Mouse (Mus musculus): ENCODE measurements around the gene Mrc2. TPM values are rescaled to one million over a fixed set of nuclear protein-coding genes. Genes with fewer than 3 reads are reported as not detected.

The Mrc2 gene
- total RNA-seq, 2 experiments from 2014 or later: 4.1 to 5.7 TPM

DNA sequence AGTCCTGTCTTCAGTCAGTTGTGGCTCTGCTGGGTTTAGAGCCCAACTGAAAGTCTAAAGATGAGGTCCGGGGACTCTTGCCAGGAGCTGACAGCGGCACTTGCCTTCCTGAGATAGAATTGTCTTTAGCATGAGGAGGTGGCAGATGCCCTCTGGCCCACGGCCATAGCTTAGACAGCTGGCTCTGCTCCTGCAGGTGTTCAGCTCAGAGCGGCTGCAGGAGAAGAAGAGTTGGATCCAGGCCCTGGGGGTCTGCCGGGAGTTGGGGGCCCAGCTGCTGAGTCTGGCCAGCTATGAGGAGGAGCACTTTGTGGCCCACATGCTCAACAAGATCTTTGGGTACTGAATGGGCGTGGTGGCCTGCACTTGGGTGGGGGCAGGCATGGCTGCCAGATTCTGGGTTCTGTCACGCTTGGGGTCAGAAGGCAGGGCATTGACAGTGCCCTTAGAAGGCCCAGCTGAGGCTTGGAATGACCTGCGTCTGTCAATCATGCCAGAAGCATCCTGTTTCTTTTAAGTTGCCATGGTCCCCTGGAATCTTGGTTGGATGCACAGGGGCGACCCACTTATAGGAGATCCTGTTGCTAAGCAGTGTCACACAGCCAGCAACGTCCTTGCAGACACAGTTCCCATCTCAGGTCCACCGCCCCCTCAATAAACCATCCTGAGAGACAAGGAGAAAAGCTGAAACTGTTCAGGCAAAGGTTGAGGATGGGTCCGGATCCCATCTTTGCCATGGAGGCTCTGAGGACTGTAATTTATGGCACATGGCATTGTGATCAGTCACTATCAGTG, 46.4 kb downstream of the Mrc2 start:
- no peak for DNase-seq (ENCODE audit: low spot score in 2 of 2)
- TF ChIP-seq CTCF (conservative IDR thresholded peaks at IDR 0.05): no peak
- Histone ChIP-seq H3K27ac (no peak overlapping the region), H3K4me3 (no peak overlapping the region)

DNA sequence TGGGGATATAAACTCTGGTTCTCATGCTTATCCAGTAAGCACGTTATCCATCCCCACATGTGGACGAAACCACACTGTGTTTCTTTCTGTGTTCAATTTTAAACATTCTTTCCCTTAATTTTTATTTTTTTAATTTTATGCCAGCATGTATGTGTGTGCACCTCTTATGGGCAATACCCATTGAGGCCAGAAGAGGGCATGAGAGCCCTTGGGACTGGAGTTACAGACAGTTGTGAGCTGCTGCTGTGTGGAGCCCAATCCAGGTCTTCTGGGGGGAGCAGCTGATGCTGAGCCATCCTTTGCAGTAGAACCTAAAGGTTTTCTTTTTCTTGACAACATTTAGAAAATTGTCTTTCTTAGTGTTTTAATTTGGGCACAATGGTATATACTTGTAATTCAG, 52.8 kb downstream of the Mrc2 start:
- no peak for DNase-seq (ENCODE audit: low spot score in 2 of 2)
- TF ChIP-seq CTCF (conservative IDR thresholded peaks at IDR 0.05): peak; percentile 78
- no peak overlapping the region for H3K4me3 ChIP-seq

DNA sequence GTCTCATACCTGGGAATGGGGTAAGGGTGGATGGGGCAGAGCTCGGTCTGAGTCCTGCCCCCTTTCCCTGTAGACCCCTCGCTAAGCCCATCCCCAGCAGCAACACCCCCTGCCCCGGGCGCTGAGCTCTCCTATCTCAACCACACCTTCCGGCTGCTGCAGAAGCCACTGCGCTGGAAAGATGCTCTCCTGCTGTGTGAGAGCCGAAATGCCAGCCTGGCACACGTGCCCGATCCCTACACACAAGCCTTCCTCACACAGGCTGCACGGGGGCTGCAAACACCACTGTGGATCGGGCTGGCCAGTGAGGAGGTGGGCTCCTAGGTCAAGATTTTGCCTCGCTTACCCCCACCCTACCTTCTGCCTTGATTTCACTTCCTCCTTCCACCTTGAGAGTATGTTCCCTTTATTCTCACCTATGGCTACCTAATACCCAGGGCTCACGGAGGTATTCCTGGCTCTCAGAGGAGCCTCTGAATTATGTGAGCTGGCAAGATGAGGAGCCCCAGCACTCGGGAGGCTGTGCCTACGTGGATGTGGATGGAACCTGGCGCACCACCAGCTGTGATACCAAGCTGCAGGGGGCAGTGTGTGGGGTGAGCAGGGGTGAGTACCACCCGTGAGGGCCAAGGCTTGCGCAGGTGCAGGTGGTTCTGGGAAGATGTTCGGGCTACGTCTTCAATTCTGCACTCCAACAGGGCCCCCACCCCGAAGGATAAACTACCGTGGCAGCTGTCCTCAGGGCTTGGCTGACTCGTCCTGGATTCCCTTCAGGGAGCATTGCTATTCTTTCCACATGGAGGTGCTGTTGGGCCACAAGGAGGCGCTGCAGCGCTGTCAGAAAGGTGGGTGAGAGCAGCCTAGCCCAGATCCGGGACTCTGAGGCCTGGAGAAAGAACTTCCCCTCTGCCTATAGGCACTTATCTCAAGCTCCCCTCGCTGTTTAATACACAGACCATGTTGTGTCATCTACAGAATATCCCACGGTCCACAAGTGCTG, 55.0 kb downstream of the Mrc2 start:
- peak; percentile 85 to 92 for DNase-seq (ENCODE audit: low spot score in 2 of 2)
- Histone ChIP-seq H3K27ac (no peak overlapping the region), H3K4me3 (peak overlapping the region; percentile 23; the same call in 1 of the 2 replicates)
- TF ChIP-seq CTCF (conservative IDR thresholded peaks at IDR 0.05): peak; percentile 95

More for the DNA sequence above, 52.8 kb downstream of the Mrc2 start:
- no peak overlapping the region for H3K27ac ChIP-seq

DNA sequence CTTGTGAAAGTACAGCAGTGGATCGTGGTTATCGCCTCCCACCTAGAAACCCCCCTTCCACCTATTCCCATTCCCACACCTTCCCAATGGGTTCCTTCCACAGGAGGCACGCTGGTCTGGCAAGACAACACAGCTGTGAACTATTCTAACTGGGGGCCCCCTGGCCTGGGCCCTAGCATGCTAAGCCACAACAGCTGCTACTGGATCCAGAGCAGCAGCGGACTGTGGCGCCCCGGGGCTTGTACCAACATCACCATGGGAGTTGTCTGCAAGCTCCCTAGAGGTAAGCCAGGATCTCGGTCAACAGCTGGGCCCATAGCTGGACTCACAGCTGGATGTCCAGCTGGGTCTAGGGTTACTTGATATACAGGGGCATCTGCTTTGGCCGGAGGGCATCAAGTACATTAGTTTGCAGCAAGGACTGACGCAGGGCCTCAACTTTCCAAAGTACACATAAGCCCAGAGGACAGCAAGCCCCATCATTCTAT, 56.1 kb downstream of the Mrc2 start:
- H3K27ac ChIP-seq: no peak overlapping the region
- DNase-seq (ENCODE audit: low spot score in 2 of 2): no peak
- no peak overlapping the region for H3K4me3 ChIP-seq
- TF ChIP-seq CTCF (conservative IDR thresholded peaks at IDR 0.05): no peak

DNA sequence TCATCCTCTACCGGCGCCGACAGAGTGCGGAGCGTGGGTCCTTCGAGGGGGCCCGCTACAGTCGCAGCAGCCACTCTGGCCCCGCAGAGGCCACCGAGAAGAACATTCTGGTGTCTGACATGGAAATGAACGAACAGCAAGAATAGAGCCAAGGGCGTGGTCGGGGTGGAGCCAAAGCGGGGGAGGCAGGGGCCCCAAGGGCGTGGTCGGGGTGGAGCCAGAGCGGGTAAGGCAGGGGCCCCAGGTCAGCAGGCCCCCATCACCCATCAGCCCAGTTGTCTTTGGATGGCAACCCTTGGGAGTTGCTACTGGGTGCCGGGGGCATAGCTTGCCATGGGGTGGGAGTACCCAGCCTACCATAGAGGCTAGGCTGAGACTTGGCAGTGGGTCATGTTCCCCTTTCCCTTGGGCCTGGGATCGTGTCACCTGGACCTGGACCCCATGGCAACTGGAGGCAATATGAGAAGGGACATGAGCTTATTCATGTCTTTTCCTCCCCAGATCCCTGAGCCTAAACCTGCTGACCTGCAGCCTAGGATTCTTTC, 57.4 kb downstream of the Mrc2 start:
- no peak for TF ChIP-seq CTCF (conservative IDR thresholded peaks at IDR 0.05)
- DNase-seq (ENCODE audit: low spot score in 2 of 2): no peak
- H3K4me3 ChIP-seq: no peak overlapping the region
- H3K27ac ChIP-seq: no peak overlapping the region

DNA sequence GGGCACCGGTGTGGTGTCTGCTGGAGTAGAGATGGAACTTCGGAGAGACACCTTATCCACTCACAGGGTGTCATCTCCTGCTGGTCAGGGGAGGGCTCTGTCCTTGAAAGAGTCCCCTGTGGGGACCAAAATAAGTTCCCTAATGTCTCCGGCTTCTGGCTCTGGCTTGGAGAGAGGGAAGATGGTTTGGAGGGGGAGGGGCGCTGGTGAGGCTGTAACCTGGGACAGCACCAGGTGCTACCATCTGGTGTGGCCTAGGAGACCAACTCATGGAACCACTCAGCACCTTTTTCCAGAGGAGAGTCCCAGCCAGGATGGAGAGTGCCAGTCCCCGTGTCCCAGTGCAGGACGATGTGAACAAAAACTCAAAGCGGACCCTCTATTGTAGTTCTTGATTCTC, 58.2 kb downstream of the Mrc2 start:
- DNase-seq (ENCODE audit: low spot score in 2 of 2): no peak
- no peak overlapping the region for H3K27ac ChIP-seq
- no peak for TF ChIP-seq CTCF (conservative IDR thresholded peaks at IDR 0.05)
- no peak overlapping the region for H3K4me3 ChIP-seq

DNA sequence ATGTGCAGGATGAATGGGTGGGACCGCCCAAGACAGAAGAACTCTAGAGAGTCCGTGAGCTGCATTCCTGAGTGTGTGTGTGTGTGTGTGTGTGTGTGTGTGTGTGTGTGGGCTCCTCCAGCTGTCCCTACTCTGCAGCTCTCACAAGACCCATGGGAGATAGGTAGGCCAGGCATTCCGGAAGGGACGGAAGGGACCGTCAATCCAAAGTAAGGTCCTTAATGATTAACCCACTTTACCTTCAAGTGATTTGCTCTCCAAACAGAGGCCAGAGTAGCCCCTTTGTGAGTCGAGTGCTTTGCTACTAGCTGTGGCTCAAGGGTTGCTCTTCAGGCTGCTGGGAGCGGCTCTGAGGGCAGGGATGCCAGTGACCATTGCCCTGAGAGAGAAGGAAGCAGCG, 59.7 kb downstream of the Mrc2 start:
- no peak overlapping the region for H3K4me3 ChIP-seq
- no peak for DNase-seq (ENCODE audit: low spot score in 2 of 2)

DNA sequence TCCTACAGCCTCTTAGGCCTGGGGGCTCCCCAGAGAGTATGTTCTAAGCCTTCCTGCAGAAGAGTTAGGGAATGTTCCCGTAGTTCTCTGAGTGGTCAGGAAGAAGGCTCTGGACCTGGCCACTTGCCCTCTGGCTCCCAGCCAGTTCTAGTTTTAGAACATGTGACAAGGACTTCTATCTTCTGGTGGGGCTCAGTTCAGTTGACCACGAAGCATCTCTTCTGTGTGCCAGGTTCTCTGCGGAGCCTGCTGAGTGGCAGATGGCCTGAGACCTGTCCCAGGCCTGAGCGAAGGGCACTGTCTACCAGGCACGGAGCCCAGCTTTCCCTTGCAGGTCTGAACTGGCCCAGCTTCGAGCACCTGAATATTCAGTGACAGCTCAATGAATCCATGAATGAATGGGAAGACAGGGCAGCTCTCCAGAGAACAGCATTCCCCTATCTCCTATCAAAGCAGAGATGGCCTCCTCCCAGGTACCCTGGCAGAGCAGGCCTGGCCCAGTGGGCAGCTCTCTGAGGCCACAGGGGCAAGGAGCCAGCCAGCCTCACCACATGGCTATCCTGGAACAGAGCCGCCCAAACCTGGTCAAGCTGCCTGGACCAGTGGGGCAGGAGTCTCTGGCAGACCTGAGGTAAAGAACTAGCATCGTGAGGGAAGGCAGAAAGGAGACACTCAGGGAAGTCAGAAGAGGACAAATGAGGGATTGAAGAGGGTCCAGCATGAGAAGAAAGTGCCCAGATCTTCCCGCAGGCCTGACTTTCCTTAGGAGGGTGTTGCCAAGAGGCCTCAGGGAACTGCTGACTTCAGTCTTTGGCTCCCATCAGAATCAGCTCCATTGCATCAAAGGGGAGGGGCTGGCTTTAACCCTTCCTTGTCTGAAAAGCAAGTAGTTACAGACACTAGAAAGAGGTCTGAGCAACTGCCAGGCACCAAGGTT, 60.8 kb downstream of the Mrc2 start:
- no peak for DNase-seq (ENCODE audit: low spot score in 2 of 2)
- no peak; the same call in none of the 2 replicates for TF ChIP-seq CTCF (conservative IDR thresholded peaks at IDR 0.05)
- no peak overlapping the region for H3K27ac ChIP-seq

More for the DNA sequence above, 59.7 kb downstream of the Mrc2 start:
- no peak for TF ChIP-seq CTCF (conservative IDR thresholded peaks at IDR 0.05)
- no peak overlapping the region for H3K27ac ChIP-seq

DNA sequence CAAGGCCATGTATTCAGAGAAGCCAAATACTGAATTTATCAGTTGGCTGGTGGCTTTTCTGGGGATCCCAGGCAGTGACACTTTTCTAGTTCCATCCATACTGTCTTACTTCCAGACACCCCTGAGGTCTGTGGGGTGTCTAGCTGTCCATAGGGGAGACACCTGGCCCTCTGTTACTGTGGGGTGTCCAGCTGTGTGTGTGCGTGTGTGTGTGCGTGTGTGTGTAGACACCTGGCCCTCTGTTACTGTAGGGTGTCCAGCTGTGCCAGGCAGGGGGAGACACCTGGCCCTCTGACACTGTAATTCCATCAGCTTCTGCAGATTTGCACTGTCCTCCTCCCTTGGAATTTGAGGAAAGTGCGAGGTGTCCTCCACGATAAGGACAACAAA, 61.4 kb downstream of the Mrc2 start:
- TF ChIP-seq CTCF (conservative IDR thresholded peaks at IDR 0.05): no peak
- no peak overlapping the region for H3K4me3 ChIP-seq

More for the DNA sequence above, 60.8 kb downstream of the Mrc2 start:
- no peak overlapping the region for H3K4me3 ChIP-seq

DNA sequence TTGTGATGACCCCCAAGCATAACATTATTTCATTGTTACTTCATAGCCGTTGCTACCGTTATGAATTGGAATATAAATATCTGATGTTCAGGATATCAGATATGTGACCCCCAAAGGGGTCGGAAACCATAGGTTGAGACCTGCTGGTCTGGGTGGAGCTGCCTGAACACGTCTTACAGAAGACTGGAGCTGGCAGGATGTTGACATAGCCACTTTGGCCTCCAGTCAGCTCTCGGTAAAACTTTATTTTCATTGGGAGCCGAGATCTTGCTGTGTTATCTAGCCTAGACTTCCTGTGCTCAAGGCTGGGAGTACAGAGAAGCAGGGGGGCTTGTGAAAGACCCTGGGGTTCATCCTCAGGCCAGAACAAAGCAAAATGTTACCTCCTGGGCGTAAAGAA, 63.9 kb downstream of the Mrc2 start:
- H3K27ac ChIP-seq: no peak overlapping the region
- TF ChIP-seq CTCF (conservative IDR thresholded peaks at IDR 0.05): no peak
- DNase-seq (ENCODE audit: low spot score in 2 of 2): no peak
- no peak overlapping the region for H3K4me3 ChIP-seq

More for the DNA sequence above, 61.4 kb downstream of the Mrc2 start:
- no peak for DNase-seq (ENCODE audit: low spot score in 2 of 2)
- no peak overlapping the region for H3K27ac ChIP-seq

DNA sequence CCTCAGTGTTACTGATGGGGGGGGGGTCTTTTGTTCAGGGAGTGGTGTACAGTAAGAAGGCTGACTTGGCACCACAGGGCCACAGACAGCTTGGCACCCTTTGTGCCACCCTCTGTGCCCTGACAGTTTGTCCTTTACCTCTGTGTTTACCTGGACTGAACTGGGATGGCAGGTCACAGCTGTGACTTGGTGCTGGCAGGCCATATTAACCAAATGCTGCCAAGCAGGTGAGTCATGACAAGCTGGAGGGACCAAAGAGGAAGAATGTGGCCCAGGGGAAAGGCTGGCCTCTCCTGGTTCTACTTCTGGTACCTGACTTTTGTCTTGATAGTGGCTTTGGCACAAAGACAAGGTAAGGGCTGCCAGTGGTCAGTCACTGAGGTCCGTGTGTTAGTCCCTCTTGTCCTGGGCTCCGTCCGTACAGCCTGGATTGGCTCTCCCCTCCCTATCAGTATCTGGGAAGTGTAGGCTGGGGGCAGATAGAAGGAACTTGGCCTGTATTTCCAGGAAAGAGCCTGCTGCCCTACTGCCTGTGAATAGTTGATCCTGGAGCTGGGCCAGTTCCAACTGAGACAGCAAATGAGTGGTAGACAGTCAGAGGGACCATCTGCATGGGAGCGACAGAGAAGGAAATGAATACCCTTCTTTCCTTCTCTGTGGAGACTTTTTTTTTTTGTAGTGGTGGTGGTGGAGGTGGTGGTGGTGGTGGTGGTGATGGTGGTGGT, 69.8 kb downstream of the Mrc2 start:
- no peak overlapping the region for H3K4me3 ChIP-seq
- DNase-seq (ENCODE audit: low spot score in 2 of 2): peak; percentile 29 to 44

More for the DNA sequence above, 69.8 kb downstream of the Mrc2 start:
- no peak overlapping the region for H3K27ac ChIP-seq
- TF ChIP-seq CTCF (conservative IDR thresholded peaks at IDR 0.05): no peak
